Mouse (Mus musculus): ENCODE measurements at regions not wholly inside any gene's neighbourhood (a gene's known extent, or its start where the extent isn't known, plus 50 kb on each side); places are given as distances from the start of the nearest gene placed in this dataset.

- Histone ChIP-seq H3K4me2 (ENCODE audit: low read depth) (no peak overlapping the region), H3K27me3 (ENCODE audit: control insufficient read depth, insufficient read depth, low read length) (no peaks in the 10 kb centered on the region), H3K27ac (ENCODE audit: low read depth, low read length) (no peak overlapping the region), H3K36me3 (ENCODE audit: control insufficient read depth, insufficient read depth, low read length) (no peaks in the 10 kb centered on the region), H3K4me1 (ENCODE audit: control insufficient read depth, insufficient read depth, low read length) (no peaks in the 10 kb centered on the region), H3K9ac (ENCODE audit: low read length) (no peak overlapping the region), H3K4me3 (ENCODE audit: low read depth, low read length) (no peak overlapping the region), H3K9me3 (ENCODE audit: control insufficient read depth, low read length) (no peaks in the 10 kb centered on the region)
- ATAC-seq (ENCODE audit: insufficient read depth, low FRiP score, low TSS enrichment) (no peak), DNase-seq (ENCODE audit: low spot score) (no peak)
- 81% methylated on average over 1 of the region's 1 CpGs for WGBS
Measured at GRCm38 (mm10) chr14:9296145-9296544, 630.1 kb upstream of the 4930452B06Rik start.

- no peak overlapping the region for H3K4me3 ChIP-seq (ENCODE audit: low read depth, low read length)
- H3K9ac ChIP-seq (ENCODE audit: low read length): no peak overlapping the region
- no peaks in the 10 kb centered on the region for H3K36me3 ChIP-seq (ENCODE audit: control insufficient read depth, insufficient read depth, low read length)
- ATAC-seq (ENCODE audit: insufficient read depth, low FRiP score, low TSS enrichment): no peak
- H3K27ac ChIP-seq (ENCODE audit: low read depth, low read length): no peak overlapping the region
- 73% methylated on average over 2 of the region's 2 CpGs for WGBS
- no peak for DNase-seq (ENCODE audit: low spot score)
- no peaks in the 10 kb centered on the region for H3K4me1 ChIP-seq (ENCODE audit: control insufficient read depth, insufficient read depth, low read length)
- H3K9me3 ChIP-seq (ENCODE audit: control insufficient read depth, low read length): no peaks in the 10 kb centered on the region
- no peaks in the 10 kb centered on the region for H3K27me3 ChIP-seq (ENCODE audit: control insufficient read depth, insufficient read depth, low read length)
- H3K4me2 ChIP-seq (ENCODE audit: low read depth): no peak overlapping the region
Measured at GRCm38 (mm10) chr14:9294555-9294954, 628.5 kb upstream of the 4930452B06Rik start.

GRCm38 (mm10) chr14:9288103-9288502 is 622.1 kb upstream of the 4930452B06Rik start:
- no peaks in the 10 kb centered on the region for H3K27me3 ChIP-seq (ENCODE audit: control insufficient read depth, insufficient read depth, low read length)
- no peak for ATAC-seq (ENCODE audit: insufficient read depth, low FRiP score, low TSS enrichment)
- H3K4me3 ChIP-seq (ENCODE audit: low read depth, low read length): no peak overlapping the region
- no peaks in the 10 kb centered on the region for H3K4me1 ChIP-seq (ENCODE audit: control insufficient read depth, insufficient read depth, low read length)
- H3K36me3 ChIP-seq (ENCODE audit: control insufficient read depth, insufficient read depth, low read length): no peaks in the 10 kb centered on the region
- H3K27ac ChIP-seq (ENCODE audit: low read depth, low read length): no peak overlapping the region
- no peak overlapping the region for H3K4me2 ChIP-seq (ENCODE audit: low read depth)
- no peak overlapping the region for H3K9ac ChIP-seq (ENCODE audit: low read length)
- H3K9me3 ChIP-seq (ENCODE audit: control insufficient read depth, low read length): no peaks in the 10 kb centered on the region
- 83% methylated on average over 1 of the region's 1 CpGs for WGBS
- DNase-seq (ENCODE audit: low spot score): no peak

- no peak overlapping the region for H3K9ac ChIP-seq (ENCODE audit: low read length)
- H3K9me3 ChIP-seq (ENCODE audit: control insufficient read depth, low read length): no peaks in the 10 kb centered on the region
- no peak overlapping the region for H3K4me2 ChIP-seq (ENCODE audit: low read depth)
- ATAC-seq (ENCODE audit: insufficient read depth, low FRiP score, low TSS enrichment) (no peak), DNase-seq (ENCODE audit: low spot score) (no peak)
- no peak overlapping the region for H3K4me3 ChIP-seq (ENCODE audit: low read depth, low read length)
- 89% methylated on average over 7 of the region's 7 CpGs for WGBS
- no peaks in the 10 kb centered on the region for H3K27me3 ChIP-seq (ENCODE audit: control insufficient read depth, insufficient read depth, low read length)
- no peak overlapping the region for H3K27ac ChIP-seq (ENCODE audit: low read depth, low read length)
- H3K36me3 ChIP-seq (ENCODE audit: control insufficient read depth, insufficient read depth, low read length): no peaks in the 10 kb centered on the region
- no peaks in the 10 kb centered on the region for H3K4me1 ChIP-seq (ENCODE audit: control insufficient read depth, insufficient read depth, low read length)
Measured at GRCm38 (mm10) chr14:9285606-9286002, 619.6 kb upstream of the 4930452B06Rik start.

- H3K4me1 ChIP-seq (ENCODE audit: control insufficient read depth, insufficient read depth, low read length): no peaks in the 10 kb centered on the region
- no peaks in the 10 kb centered on the region for H3K36me3 ChIP-seq (ENCODE audit: control insufficient read depth, insufficient read depth, low read length)
- no peak overlapping the region for H3K4me3 ChIP-seq (ENCODE audit: low read depth, low read length)
- H3K27me3 ChIP-seq (ENCODE audit: control insufficient read depth, insufficient read depth, low read length): no peaks in the 10 kb centered on the region
- no peak overlapping the region for H3K9ac ChIP-seq (ENCODE audit: low read length)
- whole genome bisulfite sequencing: 91% methylated on average over 2 of the region's 2 CpGs
- H3K4me2 ChIP-seq (ENCODE audit: low read depth): no peak overlapping the region
- H3K9me3 ChIP-seq (ENCODE audit: control insufficient read depth, low read length): no peaks in the 10 kb centered on the region
- ATAC-seq (ENCODE audit: insufficient read depth, low FRiP score, low TSS enrichment): no peak
- no peak overlapping the region for H3K27ac ChIP-seq (ENCODE audit: low read depth, low read length)
- DNase-seq (ENCODE audit: low spot score): no peak
Measured at GRCm38 (mm10) chr14:9284976-9285605, 619.1 kb upstream of the 4930452B06Rik start.

- no peak overlapping the region for H3K4me3 ChIP-seq (ENCODE audit: low read depth, low read length)
- no peaks in the 10 kb centered on the region for H3K9me3 ChIP-seq (ENCODE audit: control insufficient read depth, low read length)
- H3K9ac ChIP-seq (ENCODE audit: low read length): no peak overlapping the region
- DNase-seq (ENCODE audit: low spot score): no peak
- WGBS: 83% methylated on average over 14 of the region's 14 CpGs
- no peaks in the 10 kb centered on the region for H3K27me3 ChIP-seq (ENCODE audit: control insufficient read depth, insufficient read depth, low read length)
- ATAC-seq (ENCODE audit: insufficient read depth, low FRiP score, low TSS enrichment): no peak
- no peaks in the 10 kb centered on the region for H3K36me3 ChIP-seq (ENCODE audit: control insufficient read depth, insufficient read depth, low read length)
- H3K4me1 ChIP-seq (ENCODE audit: control insufficient read depth, insufficient read depth, low read length): no peaks in the 10 kb centered on the region
- no peak overlapping the region for H3K4me2 ChIP-seq (ENCODE audit: low read depth)
- no peak overlapping the region for H3K27ac ChIP-seq (ENCODE audit: low read depth, low read length)
Measured at GRCm38 (mm10) chr14:9267282-9268091, 601.4 kb upstream of the 4930452B06Rik start.

- H3K9me3 ChIP-seq (ENCODE audit: control insufficient read depth, low read length): no peaks in the 10 kb centered on the region
- no peak overlapping the region for H3K4me2 ChIP-seq (ENCODE audit: low read depth)
- no peaks in the 10 kb centered on the region for H3K4me1 ChIP-seq (ENCODE audit: control insufficient read depth, insufficient read depth, low read length)
- no peak for DNase-seq (ENCODE audit: low spot score)
- no peak for ATAC-seq (ENCODE audit: insufficient read depth, low FRiP score, low TSS enrichment)
- no peaks in the 10 kb centered on the region for H3K36me3 ChIP-seq (ENCODE audit: control insufficient read depth, insufficient read depth, low read length)
- no peak overlapping the region for H3K9ac ChIP-seq (ENCODE audit: low read length)
- 88% methylated on average over 1 of the region's 1 CpGs for WGBS
- H3K27me3 ChIP-seq (ENCODE audit: control insufficient read depth, insufficient read depth, low read length): no peaks in the 10 kb centered on the region
- H3K4me3 ChIP-seq (ENCODE audit: low read depth, low read length): no peak overlapping the region
- no peak overlapping the region for H3K27ac ChIP-seq (ENCODE audit: low read depth, low read length)
Measured at GRCm38 (mm10) chr14:9252017-9252416, 586.0 kb upstream of the 4930452B06Rik start.

- Histone ChIP-seq H3K4me1 (ENCODE audit: control insufficient read depth, insufficient read depth, low read length) (no peaks in the 10 kb centered on the region), H3K4me3 (ENCODE audit: low read depth, low read length) (no peak overlapping the region), H3K27ac (ENCODE audit: low read depth, low read length) (no peak overlapping the region), H3K4me2 (ENCODE audit: low read depth) (no peak overlapping the region), H3K27me3 (ENCODE audit: control insufficient read depth, insufficient read depth, low read length) (no peaks in the 10 kb centered on the region), H3K36me3 (ENCODE audit: control insufficient read depth, insufficient read depth, low read length) (no peaks in the 10 kb centered on the region), H3K9ac (ENCODE audit: low read length) (no peak overlapping the region), H3K9me3 (ENCODE audit: control insufficient read depth, low read length) (no peaks in the 10 kb centered on the region)
- ATAC-seq (ENCODE audit: insufficient read depth, low FRiP score, low TSS enrichment): no peak
- DNase-seq (ENCODE audit: low spot score): no peak
- 63% methylated on average over 1 of the region's 1 CpGs for WGBS
Measured at GRCm38 (mm10) chr14:9245266-9245665, 579.2 kb upstream of the 4930452B06Rik start.

GRCm38 (mm10) chr14:9243336-9243735 is 577.3 kb upstream of the 4930452B06Rik start:
- no peak overlapping the region for H3K9ac ChIP-seq (ENCODE audit: low read length)
- H3K4me3 ChIP-seq (ENCODE audit: low read depth, low read length): no peak overlapping the region
- H3K27me3 ChIP-seq (ENCODE audit: control insufficient read depth, insufficient read depth, low read length): no peaks in the 10 kb centered on the region
- no peak overlapping the region for H3K4me2 ChIP-seq (ENCODE audit: low read depth)
- H3K36me3 ChIP-seq (ENCODE audit: control insufficient read depth, insufficient read depth, low read length): no peaks in the 10 kb centered on the region
- DNase-seq (ENCODE audit: low spot score) (no peak), ATAC-seq (ENCODE audit: insufficient read depth, low FRiP score, low TSS enrichment) (no peak)
- H3K9me3 ChIP-seq (ENCODE audit: control insufficient read depth, low read length): no peaks in the 10 kb centered on the region
- no peak overlapping the region for H3K27ac ChIP-seq (ENCODE audit: low read depth, low read length)
- H3K4me1 ChIP-seq (ENCODE audit: control insufficient read depth, insufficient read depth, low read length): no peaks in the 10 kb centered on the region

Data from neural tube, embryonic 11.5 days (tissue).